Mouse (Mus musculus) liver, embryonic 11.5 days (tissue): ENCODE results near the gene Nfix. TPM values are rescaled to one million over a fixed set of nuclear protein-coding genes. Genes with fewer than 3 reads are reported as not detected.
A peak's percentile ranks its signal among the peaks of the same experiment; 100 is the strongest.

Experiments used
- ATAC-seq: fragments of 200-750 bp; cut with Nextera tagmentation; replicated peaks from 2 replicates; pipeline ENCODE4 v1.8.0; 2017; ENCODE audit warnings: moderate number of reproducible peaks, mild to moderate bottlenecking, moderate TSS enrichment, moderate library complexity; ENCODE audit not compliant: low FRiP score
- DNase-seq: peaks from one replicate; pipeline ENCODE4 v3.0.0-alpha.2; 2017; ENCODE audit warnings: low spot score
- H3K27ac ChIP-seq: fragments of 300-500 bp; sonication (generic); 2 replicates; pipeline ENCODE4 v1.5.1; 2014; ENCODE audit warnings: mild to moderate bottlenecking, low read depth, low read length, control low read depth
- H3K27me3 ChIP-seq: fragments of 300-500 bp; sonication (generic); replicated peaks from 2 replicates; pipeline ENCODE4 v1.6.1; 2014; ENCODE audit warnings: low read length, mixed read lengths; ENCODE audit not compliant: control insufficient read depth, insufficient read depth
- H3K36me3 ChIP-seq: fragments of 300-500 bp; sonication (generic); 2 replicates; pipeline ENCODE4 v1.6.1; 2014; ENCODE audit warnings: mild to moderate bottlenecking, low read length, moderate library complexity, mixed read lengths; ENCODE audit not compliant: control insufficient read depth, insufficient read depth
- H3K4me1 ChIP-seq: fragments of 300-500 bp; sonication (generic); replicated peaks from 2 replicates; pipeline ENCODE4 v1.6.1; 2014; ENCODE audit warnings: low read length, mixed read lengths; ENCODE audit not compliant: control insufficient read depth, insufficient read depth
- H3K4me2 ChIP-seq: fragments of 300-500 bp; sonication (generic); 2 replicates; pipeline ENCODE4 v1.6.1; 2014; ENCODE audit warnings: mild to moderate bottlenecking, control low read depth, moderate library complexity
- H3K4me3 ChIP-seq: fragments of 300-500 bp; sonication (generic); 2 replicates; pipeline ENCODE4 v1.5.1; 2014; ENCODE audit warnings: low read depth, low read length, control low read depth
- H3K9ac ChIP-seq: fragments of 300-500 bp; sonication (generic); 2 replicates; pipeline ENCODE4 v1.6.1; 2014; ENCODE audit warnings: low read depth, low read length, control low read depth
- H3K9me3 ChIP-seq: fragments of 300-500 bp; sonication (generic); 2 replicates; pipeline ENCODE4 v1.6.1; 2016; ENCODE audit warnings: low read length, inconsistent platforms, mixed read lengths; ENCODE audit not compliant: control insufficient read depth
- WGBS: fragments of 180-500 bp; shearing (Covaris S2); extraction: QIAGEN DNeasy Blood & Tissue Kit; methylation state at CpG from one replicate; pipeline ENCODE4 v1.1.7; 2014; 5-methylcytosine and 5-hydroxymethylcytosine counted together
- polyA plus RNA-seq: library from polyadenylated mRNA; unstranded; fragments of >200 nt; fragmentation: Nextera tagmentation; extraction: Ambion mirVana; gene quantifications from 2 replicates; pipeline ENCODE4 v1.2.1, GENCODE M21; 2014

Nfix gene
- polyA plus RNA-seq, 1 experiment from 2014 or later, result 7.1 TPM

DNA sequence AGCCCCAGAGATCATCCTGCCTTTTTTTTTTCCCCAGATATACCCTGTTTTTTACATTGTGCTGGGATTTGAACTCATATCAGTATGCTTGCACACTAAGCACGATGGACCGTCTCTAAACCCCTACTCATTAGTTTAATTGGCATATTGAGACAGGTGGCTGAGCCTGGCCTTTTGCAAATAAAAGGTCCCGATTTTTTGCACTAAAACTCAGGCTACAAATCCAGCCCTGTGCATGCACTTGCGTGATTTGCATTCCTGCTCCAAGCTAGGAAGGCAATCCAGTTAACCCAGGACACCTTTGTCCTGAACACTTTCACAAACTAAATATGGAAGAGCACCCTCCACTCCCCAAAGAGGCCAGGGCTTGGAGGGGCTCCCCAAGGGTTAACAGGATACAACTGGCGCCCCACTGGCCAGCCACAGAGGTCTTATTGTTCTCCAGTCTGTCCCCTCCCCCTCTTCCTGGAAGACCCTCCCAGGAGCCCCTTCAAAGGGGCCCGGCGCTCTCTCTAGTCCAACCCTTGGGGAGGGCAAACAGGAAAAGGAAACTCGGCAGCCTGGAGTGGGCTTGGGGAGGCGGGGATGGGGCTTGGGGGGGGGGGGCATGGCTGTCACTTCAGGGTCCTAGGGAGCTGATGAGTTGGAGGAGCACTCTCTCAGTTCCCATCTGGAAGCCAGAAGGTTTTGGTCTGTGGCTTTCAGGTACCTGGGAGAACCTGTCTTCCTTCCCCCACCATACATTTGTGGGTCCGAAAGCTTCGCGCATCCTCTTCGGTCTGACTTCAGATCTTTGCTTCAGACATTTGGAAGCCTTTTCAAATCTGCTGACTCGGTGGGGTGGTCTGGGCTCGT lies 144.6 kb downstream of the Nfix start:
- Histone ChIP-seq H3K4me3 (peak overlapping the region; percentile 46), H3K9ac (peak overlapping the region; percentile 68), H3K36me3 (no peaks in the 10 kb centered on the region), H3K9me3 (no peaks in the 10 kb centered on the region), H3K27me3 (no peaks in the 10 kb centered on the region), H3K4me1 (peaks cover 54% of the 10 kb centered on the region), H3K4me2 (peak overlapping the region; percentile 83), H3K27ac (peak overlapping the region; percentile 86)
- 9% methylated on average over 14 of the region's 15 CpGs for WGBS
- ATAC-seq, result 0 out of 2 replicates have a peak, but pooled peaks have one; percentile 7
- peak; percentile 55 for DNase-seq

DNA sequence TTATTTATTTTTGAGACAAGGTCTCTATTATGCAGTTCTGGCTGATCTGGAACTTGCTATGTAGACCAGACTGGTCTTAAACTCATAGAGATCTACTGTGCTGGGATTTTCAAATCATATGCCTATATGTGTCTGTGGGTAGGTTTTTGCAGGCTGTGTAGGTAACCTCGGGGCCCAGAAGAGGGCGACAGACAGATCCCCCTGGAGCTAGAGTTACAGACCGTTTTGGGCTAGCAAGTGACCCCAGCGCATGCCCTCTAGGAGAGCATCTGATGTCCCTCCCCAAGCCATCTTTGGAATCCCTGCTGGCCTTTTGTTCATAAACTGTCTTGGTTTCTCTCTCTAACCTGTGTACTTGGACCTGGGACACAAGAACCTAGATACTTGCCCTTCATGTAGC lies 145.5 kb downstream of the Nfix start:
- H3K9ac ChIP-seq, result no peak overlapping the region
- no peak for ATAC-seq
- H3K4me3 ChIP-seq, result no peak overlapping the region
- H3K27me3 ChIP-seq, result no peaks in the 10 kb centered on the region
- H3K4me2 ChIP-seq, result no peak overlapping the region
- no peak for DNase-seq
- no peaks in the 10 kb centered on the region for H3K36me3 ChIP-seq
- WGBS, result 39% methylated on average over 4 of the region's 4 CpGs
- H3K27ac ChIP-seq, result peak overlapping the region; percentile 86
- H3K4me1 ChIP-seq, result peaks cover 50% of the 10 kb centered on the region
- H3K9me3 ChIP-seq, result no peaks in the 10 kb centered on the region

DNA sequence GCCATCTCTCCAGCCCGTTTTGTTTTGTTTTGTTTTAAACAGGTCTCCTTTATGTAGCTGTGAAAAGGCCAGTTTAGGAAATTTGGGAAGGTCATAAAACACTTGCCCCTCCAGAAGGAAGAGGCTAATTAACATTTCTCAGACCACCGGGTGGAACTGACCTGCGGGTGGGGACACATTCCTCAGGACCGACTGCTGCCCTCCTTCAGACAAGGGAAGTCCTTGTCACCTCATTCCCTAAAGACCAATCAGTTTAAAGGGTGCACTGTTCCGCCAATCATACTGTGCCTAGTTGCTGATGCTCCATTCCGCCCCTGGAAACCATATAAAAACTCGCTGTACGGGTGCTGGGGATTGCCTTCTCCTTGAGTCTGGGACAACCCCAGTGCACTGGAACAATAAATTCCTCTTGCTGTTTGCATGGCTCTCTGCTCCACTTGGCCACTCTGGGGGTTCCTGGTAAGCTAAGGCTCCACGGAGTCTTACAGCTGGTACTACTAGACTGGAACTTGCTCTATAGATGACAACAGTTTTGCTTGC lies 147.0 kb downstream of the Nfix start:
- no peak for DNase-seq
- Histone ChIP-seq H3K9ac (no peak overlapping the region), H3K4me2 (no peak overlapping the region), H3K4me1 (peaks cover 40% of the 10 kb centered on the region), H3K9me3 (no peaks in the 10 kb centered on the region), H3K27me3 (no peaks in the 10 kb centered on the region), H3K27ac (no peak overlapping the region), H3K36me3 (no peaks in the 10 kb centered on the region), H3K4me3 (no peak overlapping the region)
- WGBS, result 64% methylated on average over 9 of the region's 9 CpGs
- no peak for ATAC-seq

DNA sequence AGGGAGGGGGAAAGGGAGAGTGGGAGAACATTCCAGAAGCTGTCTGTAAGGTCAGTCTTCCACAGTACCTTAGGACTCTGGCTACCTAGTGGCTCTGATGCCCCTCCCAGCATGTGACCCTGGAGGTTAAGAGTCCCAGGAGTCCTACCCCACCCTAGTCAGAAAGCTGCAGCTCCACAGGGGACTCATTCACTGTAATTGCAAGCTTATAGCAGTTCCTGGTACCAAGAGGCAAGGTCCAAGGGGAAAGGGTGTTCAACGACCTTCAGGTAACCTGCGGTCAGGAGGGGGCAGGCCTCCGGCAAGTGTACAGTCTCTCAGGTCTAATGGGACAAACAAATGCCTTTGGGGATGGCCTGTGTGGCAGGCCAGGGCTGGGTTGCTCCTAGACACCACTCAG lies 149.9 kb downstream of the Nfix start:
- no peak for DNase-seq
- 57% methylated on average over 3 of the region's 3 CpGs for WGBS
- H3K4me3 ChIP-seq, result no peak overlapping the region
- no peak overlapping the region for H3K9ac ChIP-seq
- H3K27me3 ChIP-seq, result no peaks in the 10 kb centered on the region
- no peak overlapping the region for H3K4me2 ChIP-seq
- ATAC-seq, result no peak
- H3K9me3 ChIP-seq, result no peaks in the 10 kb centered on the region
- peaks cover 18% of the 10 kb centered on the region for H3K4me1 ChIP-seq
- no peaks in the 10 kb centered on the region for H3K36me3 ChIP-seq
- no peak overlapping the region for H3K27ac ChIP-seq

Other genes with a start within 250 kb of the Nfix start
- gene Ier2, start 137.5 kb downstream of the Nfix start, polyA plus RNA-seq, result 46.5 and 50.1 TPM in 2 replicates
- 94.1 and 95.6 TPM in 2 replicates for gene Trmt1, start 114.0 kb downstream of the Nfix start, polyA plus RNA-seq
- gene Nacc1, start 112.5 kb downstream of the Nfix start, polyA plus RNA-seq, result 23.0 and 25.2 TPM in 2 replicates
- 67.9 and 68.6 TPM in 2 replicates for gene Lyl1, start 98.9 kb downstream of the Nfix start, polyA plus RNA-seq
- gene G430095P16Rik, start 77.3 kb downstream of the Nfix start, polyA plus RNA-seq, result 11.8 and 12.3 TPM in 2 replicates
- gene Dand5, start 22.5 kb upstream of the Nfix start, polyA plus RNA-seq, result 4.5 and 4.9 TPM in 2 replicates
- 87.8 and 90.6 TPM in 2 replicates for gene Gadd45gip1, start 31.2 kb upstream of the Nfix start, polyA plus RNA-seq
- 188 and 191 TPM in 2 replicates for gene Rad23a, start 40.3 kb upstream of the Nfix start, polyA plus RNA-seq
- gene Calr, start 46.6 kb upstream of the Nfix start, polyA plus RNA-seq, result 860 and 893 TPM in 2 replicates
- gene Farsa, start 56.6 kb upstream of the Nfix start, polyA plus RNA-seq, result 130 TPM in 2 replicates
- gene Syce2, start 71.8 kb upstream of the Nfix start, polyA plus RNA-seq, result 144 and 160 TPM in 2 replicates
- 53.5 and 56.7 TPM in 2 replicates for gene Gcdh, start 93.6 kb upstream of the Nfix start, polyA plus RNA-seq
- 458 and 504 TPM in 2 replicates for gene Klf1, start 101.6 kb upstream of the Nfix start, polyA plus RNA-seq
- 11.5 and 12.7 TPM in 2 replicates for gene Dnase2a, start 108.2 kb upstream of the Nfix start, polyA plus RNA-seq
- 0.14 and 0.29 TPM in 2 replicates for gene Mast1, start 137.0 kb upstream of the Nfix start, polyA plus RNA-seq
- 0.22 and 0.49 TPM in 2 replicates for gene Rtbdn, start 146.6 kb upstream of the Nfix start, polyA plus RNA-seq
- not detected in 2 replicates for gene Gm49661, start 169.1 kb upstream of the Nfix start, polyA plus RNA-seq
- gene Prdx2, start 169.2 kb upstream of the Nfix start, polyA plus RNA-seq, result 1,398 and 1,409 TPM in 2 replicates
- 195 and 197 TPM in 2 replicates for gene Rnaseh2a, start 169.4 kb upstream of the Nfix start, polyA plus RNA-seq
- 21.1 and 23.2 TPM in 2 replicates for gene Junb, start 178.4 kb upstream of the Nfix start, polyA plus RNA-seq
- gene Hook2, start 190.3 kb upstream of the Nfix start, polyA plus RNA-seq, result 15.5 and 16.7 TPM in 2 replicates
- 0.13 TPM in 1 of 2 replicates, not detected in the other for gene Best2, start 214.2 kb upstream of the Nfix start, polyA plus RNA-seq
- gene Asna1, start 224.9 kb upstream of the Nfix start, polyA plus RNA-seq, result 100 and 103 TPM in 2 replicates
- gene Trir, start 226.5 kb upstream of the Nfix start, polyA plus RNA-seq, result 126 and 138 TPM in 2 replicates
- 17.7 and 19.3 TPM in 2 replicates for gene Tnpo2, start 236.6 kb upstream of the Nfix start, polyA plus RNA-seq